Mouse (Mus musculus) ES-E14 (cell line): Measurements from ENCODE around the gene 1700015G11Rik.
A peak's percentile ranks its signal among the peaks of the same experiment; 100 is the strongest.

Experiments
- CHD2 ChIP-seq: IDR thresholded peaks from 2 replicates; pipeline ENCODE4 v1.6.1; 2014; ENCODE audit warnings: mild to moderate bottlenecking, low read depth, low read length, inconsistent platforms
- HCFC1 ChIP-seq: IDR thresholded peaks from 2 replicates; pipeline ENCODE4 v1.6.1; 2012; ENCODE audit warnings: low read length, inconsistent platforms, borderline replicate concordance; ENCODE audit not compliant: insufficient read depth
- MAFK ChIP-seq: IDR thresholded peaks from 2 replicates; pipeline ENCODE4 v1.6.1; 2014; ENCODE audit warnings: mild to moderate bottlenecking, low read depth, low read length, inconsistent platforms; ENCODE audit not compliant: insufficient read depth
- ZC3H11A ChIP-seq: IDR thresholded peaks from 2 replicates; pipeline ENCODE4 v1.6.1; 2012; ENCODE audit warnings: low read depth, mild to moderate bottlenecking, inconsistent platforms, low read length, borderline replicate concordance

DNA sequence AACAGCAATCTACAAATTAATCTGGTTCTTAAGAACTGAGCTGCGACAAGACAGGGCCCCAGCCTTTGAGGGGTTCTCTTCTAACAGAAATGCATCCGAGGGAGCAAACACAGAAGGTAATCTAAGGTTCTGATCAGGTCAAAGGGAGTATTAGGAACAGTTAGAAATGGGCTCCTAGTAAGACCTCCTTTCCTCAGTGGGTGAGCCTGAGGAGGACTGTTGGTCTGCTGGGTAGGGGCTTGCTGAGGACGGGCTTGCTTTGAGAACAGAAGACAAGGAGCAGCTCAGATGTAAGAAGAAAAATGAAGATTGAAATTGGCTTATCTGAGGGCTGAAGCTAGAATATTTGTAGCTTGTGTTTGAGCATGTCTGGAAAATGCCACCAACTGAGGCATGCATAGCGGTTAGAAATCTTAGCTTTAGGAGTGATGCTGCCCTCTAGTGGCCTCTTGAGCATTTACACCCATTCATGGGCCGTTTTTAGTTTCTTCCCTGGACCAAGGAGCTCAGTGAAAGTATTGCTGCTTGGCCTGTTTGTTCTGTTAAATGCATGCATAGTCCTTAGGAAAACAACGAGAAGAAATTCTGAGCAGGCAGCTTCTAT lies 43.2 kb downstream of the 1700015G11Rik start:
- TF ChIP-seq HCFC1 (no peak), CHD2 (no peak), ZC3H11A (peak; percentile 21; the same call in 1 of the 2 replicates), MAFK (no peak)
